Mouse (Mus musculus) R1 (cell line): Measurements from ENCODE around the gene Msi2.

Experiments
- DNase-seq: peaks from one replicate; pipeline ENCODE4 v3.0.0-alpha.2; 2018; ENCODE audit warnings: low read depth, low spot score

Msi2 gene

DNA sequence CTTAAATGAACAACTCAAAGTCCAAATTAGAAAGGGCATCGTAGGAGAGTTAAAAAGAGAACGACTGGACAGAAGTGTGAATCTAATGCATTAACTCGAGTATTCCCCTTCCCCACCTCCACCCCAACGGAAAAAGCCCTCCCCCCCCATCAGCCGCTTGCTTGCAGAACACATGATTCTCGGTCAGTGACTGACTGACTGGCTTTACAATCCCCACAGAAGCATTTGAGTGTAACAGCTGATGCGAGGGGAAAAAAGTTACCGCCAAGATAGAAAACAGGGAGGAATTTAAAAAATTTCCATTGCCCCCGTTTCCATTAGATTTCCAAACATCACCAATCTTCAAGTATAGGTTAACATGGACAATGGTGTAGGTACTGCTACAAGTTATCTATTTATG lies 4.8 kb downstream of the Msi2 start:
- no peak for DNase-seq

DNA sequence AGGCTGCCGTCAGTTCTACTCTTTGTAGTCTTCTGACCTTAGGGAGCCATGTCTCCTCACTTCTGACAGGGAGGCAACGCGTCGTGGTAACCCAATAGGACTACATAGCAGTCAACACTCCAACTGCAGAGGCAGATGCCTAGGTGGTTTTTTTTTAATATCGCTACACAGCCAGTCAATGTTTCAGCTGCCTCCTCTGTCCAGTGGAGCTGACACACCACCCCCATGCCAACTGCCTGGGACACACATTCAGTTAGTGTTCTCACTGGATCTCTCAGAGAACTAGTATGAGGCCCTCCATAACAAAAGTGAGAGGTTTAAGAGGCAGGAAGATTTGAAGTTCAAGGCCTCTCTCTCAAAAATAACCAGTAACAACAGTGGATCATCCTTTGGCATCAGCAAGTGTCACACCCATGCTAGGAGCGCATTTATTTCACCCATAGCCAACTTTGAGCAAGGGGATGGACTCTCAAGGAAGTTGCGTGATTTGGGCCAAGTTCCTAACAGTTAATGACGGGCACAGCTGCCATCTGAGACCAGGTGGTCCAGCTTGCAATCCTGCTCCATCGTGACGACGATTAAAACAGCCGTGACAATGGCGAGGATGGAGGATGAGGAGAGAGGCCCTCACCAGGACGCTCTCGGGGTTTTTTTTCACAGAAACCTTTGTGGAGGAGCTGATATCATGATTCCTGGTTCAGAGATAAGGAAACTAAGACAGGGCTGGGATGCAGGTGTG lies 8.3 kb downstream of the Msi2 start:
- no peak for DNase-seq

GRCm38 (mm10) chr11:88707228-88707775 lies 11.0 kb downstream of the Msi2 start:
- no peak for DNase-seq

DNA sequence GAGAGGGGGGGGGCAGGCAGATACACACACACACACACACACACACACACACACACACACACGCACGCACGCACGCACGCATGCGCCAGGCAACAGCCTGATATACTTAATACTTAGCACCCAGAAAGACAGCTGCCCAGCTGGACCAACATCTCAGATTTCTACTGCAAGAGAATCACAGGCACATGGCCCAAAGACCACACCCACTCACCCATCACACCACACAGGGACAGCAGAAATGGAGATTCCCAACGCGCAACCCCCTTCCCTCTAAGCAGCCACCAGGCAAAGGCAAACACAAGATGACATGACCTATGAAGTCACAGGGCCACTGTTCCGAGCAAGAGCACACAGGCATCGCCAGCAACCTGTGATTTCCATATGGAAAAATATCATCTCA lies 13.6 kb downstream of the Msi2 start:
- DNase-seq = no peak

DNA sequence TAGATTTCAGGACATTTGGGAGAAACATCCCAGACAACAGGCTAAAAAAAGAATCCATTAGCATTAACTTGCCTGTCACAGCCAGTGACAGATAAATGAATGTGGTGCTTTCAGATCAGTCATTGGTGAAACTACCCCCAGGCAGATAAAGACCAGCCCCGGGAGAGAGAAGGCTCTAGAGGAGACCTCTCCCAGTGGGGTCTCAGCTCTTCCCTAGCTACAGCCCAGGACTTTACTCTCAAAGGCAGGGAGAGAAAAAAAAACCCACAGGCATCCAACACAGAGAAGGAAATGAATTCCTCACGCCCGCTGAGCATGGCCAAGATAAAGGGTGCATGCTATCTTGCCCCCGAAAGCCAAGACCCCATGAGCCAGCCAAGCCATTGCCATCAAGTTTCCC lies 15.1 kb downstream of the Msi2 start:
- DNase-seq = no peak

- no peak for DNase-seq
These were observed 16.2 kb downstream of the Msi2 start for GRCm38 (mm10) chr11:88701976-88702659.

DNA sequence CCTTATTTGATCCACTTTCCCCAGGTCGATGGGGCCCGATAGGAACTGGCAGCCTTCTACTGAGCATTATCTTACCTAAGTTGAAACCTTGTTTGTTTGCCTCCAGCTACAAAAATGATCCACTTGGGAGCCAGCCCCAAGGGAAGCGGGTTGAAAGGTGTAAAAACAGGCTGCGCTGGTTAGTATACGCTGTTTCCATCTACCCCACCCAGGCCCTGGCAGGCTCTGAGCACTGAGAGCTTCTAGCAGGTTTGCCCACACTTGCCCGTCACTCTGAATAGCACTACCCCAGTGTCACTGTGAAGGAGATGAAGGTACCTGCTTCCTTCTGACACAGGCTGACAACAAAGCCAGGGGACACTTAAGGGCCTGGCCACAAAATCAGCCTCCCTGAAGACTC lies 17.3 kb downstream of the Msi2 start:
- no peak for DNase-seq

DNA sequence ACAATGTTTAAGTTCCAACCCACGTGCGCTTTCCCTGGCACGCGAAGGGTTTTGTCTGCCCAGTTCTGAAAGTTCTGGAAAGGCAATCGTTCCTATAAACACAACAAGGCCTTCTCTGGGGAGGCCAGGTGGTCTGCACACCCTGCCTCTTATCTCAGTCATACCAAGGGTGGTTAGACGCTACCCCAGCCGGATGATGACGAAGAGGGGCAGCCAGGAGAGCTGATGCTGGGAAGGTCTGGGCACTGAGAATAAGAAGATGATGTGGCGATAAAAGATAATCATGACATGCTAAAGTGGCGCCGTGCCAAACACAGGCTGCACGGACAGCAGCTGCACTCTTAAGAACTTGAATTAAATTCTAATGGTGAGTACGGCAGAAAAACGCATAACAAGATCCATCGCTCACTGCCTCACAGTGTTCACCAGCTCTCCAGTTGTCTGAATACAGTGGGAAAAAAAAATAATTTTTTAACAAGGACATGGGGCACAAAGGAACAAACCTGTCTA lies 18.1 kb downstream of the Msi2 start:
- DNase-seq = no peak

- DNase-seq = no peak
These were observed 24.1 kb downstream of the Msi2 start for GRCm38 (mm10) chr11:88693905-88694893.

- peak; percentile 58 for DNase-seq
These were observed 25.1 kb downstream of the Msi2 start for GRCm38 (mm10) chr11:88693002-88693769.

GRCm38 (mm10) chr11:88692374-88692773 lies 25.9 kb downstream of the Msi2 start:
- no peak for DNase-seq

- DNase-seq = peak; percentile 90
These were observed 27.6 kb downstream of the Msi2 start for GRCm38 (mm10) chr11:88690556-88691287.

DNA sequence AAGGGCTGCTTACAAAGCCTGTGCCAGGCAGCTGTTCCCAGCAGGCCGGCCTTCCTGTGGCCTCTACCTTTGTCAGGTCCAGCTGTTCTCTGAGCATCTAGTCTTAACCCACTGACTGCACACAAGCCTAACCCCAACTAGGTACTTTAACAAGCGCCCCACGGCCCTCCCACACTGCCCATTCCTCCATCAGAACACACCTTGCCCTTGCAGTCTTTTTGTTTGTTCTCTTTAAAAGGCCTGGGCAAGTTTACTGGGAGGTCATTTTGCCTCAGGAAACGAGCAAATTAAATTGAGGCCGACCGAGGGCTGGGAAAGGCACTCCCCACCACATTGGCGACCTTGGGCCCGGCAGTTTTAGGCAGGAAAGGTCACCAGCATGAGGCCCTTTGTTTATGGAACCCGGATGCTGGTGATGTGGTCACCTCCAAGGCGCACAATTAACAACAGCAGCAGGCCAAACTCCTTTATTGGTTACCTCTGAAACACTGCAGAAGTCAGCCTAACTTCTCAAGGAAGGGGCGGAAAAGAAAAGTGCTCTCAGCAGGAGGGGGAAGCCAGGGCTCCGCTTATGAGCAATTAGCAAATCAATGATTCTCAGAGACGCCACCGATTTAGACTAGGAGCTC lies 28.4 kb downstream of the Msi2 start:
- DNase-seq = peak; percentile 100

DNA sequence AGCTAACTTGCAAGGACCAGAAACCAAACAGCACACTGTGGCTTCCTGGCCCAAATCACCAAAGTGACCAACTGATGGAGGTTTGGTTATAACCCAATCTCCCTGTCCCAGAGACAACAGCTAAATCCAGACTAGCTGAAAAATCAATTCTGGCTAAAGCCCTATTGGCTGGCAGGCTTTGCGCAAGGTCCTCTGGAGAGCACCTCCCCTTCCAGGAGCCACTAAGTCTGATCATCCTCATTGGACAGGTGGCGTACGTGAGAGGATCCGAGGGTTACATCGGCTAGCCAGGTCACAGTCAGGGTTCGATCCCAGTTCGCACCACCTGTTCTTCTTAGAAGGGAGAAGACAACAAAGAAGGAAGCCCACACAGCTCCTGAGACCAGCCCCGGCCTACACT lies 29.7 kb downstream of the Msi2 start:
- DNase-seq = peak; percentile 66

DNA sequence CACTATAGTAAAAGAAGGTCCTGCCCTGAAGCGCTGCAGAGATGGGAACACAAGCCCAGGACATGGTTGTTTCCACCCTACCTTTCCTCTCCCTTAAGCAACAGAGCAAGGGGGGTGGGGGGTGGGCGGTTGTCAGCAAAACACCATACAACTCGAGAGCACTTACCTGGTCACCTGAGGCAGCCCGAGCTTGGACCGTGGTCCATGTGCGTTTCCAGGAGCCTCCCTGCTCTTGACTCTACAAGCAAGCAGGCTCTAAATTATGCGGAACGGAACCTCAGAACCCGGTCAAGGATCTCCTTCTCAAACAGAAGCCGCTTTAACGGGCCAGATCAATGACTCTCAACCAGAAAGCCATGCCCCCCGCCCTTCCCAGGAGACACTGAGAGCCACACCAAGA lies 30.6 kb downstream of the Msi2 start:
- no peak for DNase-seq

DNA sequence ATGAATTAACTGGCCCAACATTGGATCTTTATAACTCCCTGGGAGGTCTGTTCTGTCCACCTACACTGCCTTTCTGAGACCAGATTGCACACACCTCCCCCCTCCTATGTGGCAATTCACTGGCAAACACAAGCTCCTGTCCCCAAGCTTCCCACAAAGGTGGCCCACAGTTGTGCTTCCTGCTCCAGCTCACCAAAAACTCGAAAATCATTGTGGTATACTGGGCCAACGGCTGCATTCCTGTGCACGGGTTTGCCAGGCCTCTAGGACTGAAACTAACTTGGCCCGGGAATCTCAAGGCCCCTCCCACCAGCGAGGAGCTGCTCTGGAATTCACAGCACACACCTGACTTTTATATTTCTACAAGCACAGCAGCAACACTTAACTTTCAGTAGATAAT lies 31.3 kb downstream of the Msi2 start:
- DNase-seq = peak; percentile 64

GRCm38 (mm10) chr11:88686061-88686460 lies 32.3 kb downstream of the Msi2 start:
- no peak for DNase-seq

GRCm38 (mm10) chr11:88683026-88683770 lies 35.1 kb downstream of the Msi2 start:
- no peak for DNase-seq

DNA sequence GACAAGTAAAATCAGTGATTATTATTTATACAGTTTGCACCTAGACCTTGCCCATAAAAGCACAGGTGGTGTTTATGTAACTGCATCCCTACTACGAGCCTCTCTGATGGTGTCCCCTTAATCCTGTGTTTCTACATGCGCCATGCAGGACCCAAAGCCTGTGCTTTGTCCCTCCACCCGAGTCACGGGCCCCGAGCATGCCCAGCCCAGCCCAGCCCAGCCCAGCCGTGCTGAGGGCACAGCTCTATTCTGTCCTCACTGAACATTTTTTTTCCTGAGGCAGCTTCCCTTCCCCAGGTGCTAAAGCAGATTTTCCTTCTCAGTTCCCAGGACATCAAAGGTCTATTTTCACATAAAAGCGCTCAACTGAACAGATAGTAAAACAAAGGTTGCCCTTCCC lies 41.0 kb downstream of the Msi2 start:
- DNase-seq = no peak
